Mouse (Mus musculus): Measurements from ENCODE around the gene Zkscan3. TPM values are rescaled to one million over a fixed set of nuclear protein-coding genes. Genes with fewer than 3 reads are reported as not detected.
A peak's percentile ranks its signal among the peaks of the same experiment; 100 is the strongest.
"Not testable (repeated sequence)": the region's sequence is repeated elsewhere in the genome, so short reads cannot be mapped to it uniquely, and the experiment has no call there.

Gene Zkscan3
- total and polyA plus RNA-seq, 2 experiments, result 14.5 to 33.1 TPM

GRCm38 (mm10) chr13:21402848-21403247 lies 293 bp upstream of the Zkscan3 start:
- Histone ChIP-seq H3K4me1 (ENCODE audit: control insufficient read depth, insufficient read depth, low read length) (peaks cover 7% of the 10 kb centered on the region), H3K4me3 (ENCODE audit: insufficient read depth, low read depth, low read length) (peak overlapping the region; percentile 98), H3K27me3 (ENCODE audit: control insufficient read depth, insufficient read depth, low read length) (no peaks in the 10 kb centered on the region), H3K27ac (replicated peaks; ENCODE audit: insufficient read depth, low read depth, low read length) (no peak overlapping the region), H3K9ac (ENCODE audit: low read depth, low read length) (no peak overlapping the region), H3K79me2 (ENCODE audit: control insufficient read depth, insufficient read depth, low read length) (peaks cover 4% of the 10 kb centered on the region; the same call in 1 of the 2 replicates), H3K36me3 (ENCODE audit: control insufficient read depth, insufficient read depth, low read length) (peaks cover 18% of the 10 kb centered on the region)
- TF ChIP-seq CTCF (IDR thresholded peaks at IDR 0.05; ENCODE audit: low read depth, low read length), result no peak
- TF ChIP-seq POLR2A (IDR thresholded peaks at IDR 0.05; ENCODE audit: extremely low read depth, insufficient read depth, low read length), result no peak
- 3% methylated on average over 2 of the region's 2 CpGs for WGBS
- DNase-seq (ENCODE audit: extremely low read depth, low read depth, low spot score), result no peak

- Histone ChIP-seq H3K79me2 (ENCODE audit: control insufficient read depth, insufficient read depth, low read length) (peaks cover 4% of the 10 kb centered on the region; the same call in 1 of the 2 replicates), H3K27ac (replicated peaks; ENCODE audit: insufficient read depth, low read depth, low read length) (peak overlapping the region; percentile 98), H3K4me3 (ENCODE audit: insufficient read depth, low read depth, low read length) (peak overlapping the region; percentile 98), H3K27me3 (ENCODE audit: control insufficient read depth, insufficient read depth, low read length) (no peaks in the 10 kb centered on the region), H3K4me1 (ENCODE audit: control insufficient read depth, insufficient read depth, low read length) (peaks cover 7% of the 10 kb centered on the region), H3K9ac (ENCODE audit: low read depth, low read length) (peak overlapping the region; percentile 99), H3K36me3 (ENCODE audit: control insufficient read depth, insufficient read depth, low read length) (peaks cover 23% of the 10 kb centered on the region)
- DNase-seq (ENCODE audit: extremely low read depth, low read depth, low spot score), result peak; percentile 56
- TF ChIP-seq CTCF (IDR thresholded peaks at IDR 0.05; ENCODE audit: low read depth, low read length) (no peak), POLR2A (IDR thresholded peaks at IDR 0.05; ENCODE audit: extremely low read depth, insufficient read depth, low read length) (no peak)
- WGBS, result 6% methylated on average over 12 of the region's 12 CpGs
Observed at GRCm38 (mm10) chr13:21401636-21402286, 794 bp downstream of the Zkscan3 start.

- Histone ChIP-seq H3K36me3 (ENCODE audit: control insufficient read depth, insufficient read depth, low read length) (peaks cover 24% of the 10 kb centered on the region), H3K27me3 (ENCODE audit: control insufficient read depth, insufficient read depth, low read length) (no peaks in the 10 kb centered on the region), H3K9ac (ENCODE audit: low read depth, low read length) (no peak overlapping the region), H3K4me3 (ENCODE audit: insufficient read depth, low read depth, low read length) (peak overlapping the region; percentile 35; the same call in 1 of the 2 replicates), H3K79me2 (ENCODE audit: control insufficient read depth, insufficient read depth, low read length) (peaks cover 4% of the 10 kb centered on the region; the same call in 1 of the 2 replicates), H3K27ac (replicated peaks; ENCODE audit: insufficient read depth, low read depth, low read length) (no peak overlapping the region; the same call in 1 of the 2 replicates), H3K4me1 (ENCODE audit: control insufficient read depth, insufficient read depth, low read length) (peaks cover 7% of the 10 kb centered on the region)
- peak; percentile 87 for DNase-seq (ENCODE audit: extremely low read depth, low read depth, low spot score)
- 12% methylated on average over 3 of the region's 3 CpGs for WGBS
- TF ChIP-seq POLR2A (IDR thresholded peaks at IDR 0.05; ENCODE audit: extremely low read depth, insufficient read depth, low read length) (no peak), CTCF (IDR thresholded peaks at IDR 0.05; ENCODE audit: low read depth, low read length) (no peak)
Observed at GRCm38 (mm10) chr13:21401166-21401565, 1.4 kb downstream of the Zkscan3 start.

- Histone ChIP-seq H3K36me3 (ENCODE audit: control insufficient read depth, insufficient read depth, low read length) (peaks cover 49% of the 10 kb centered on the region), H3K4me1 (ENCODE audit: control insufficient read depth, insufficient read depth, low read length) (peaks cover 8% of the 10 kb centered on the region), H3K4me3 (ENCODE audit: insufficient read depth, low read depth, low read length) (no peak overlapping the region), H3K27ac (replicated peaks; ENCODE audit: insufficient read depth, low read depth, low read length) (no peak overlapping the region), H3K27me3 (ENCODE audit: control insufficient read depth, insufficient read depth, low read length) (no peaks in the 10 kb centered on the region), H3K9ac (ENCODE audit: low read depth, low read length) (no peak overlapping the region), H3K79me2 (ENCODE audit: control insufficient read depth, insufficient read depth, low read length) (peaks cover 4% of the 10 kb centered on the region; the same call in 1 of the 2 replicates)
- 95% methylated on average over 2 of the region's 2 CpGs for WGBS
- no peak for DNase-seq (ENCODE audit: extremely low read depth, low read depth, low spot score)
- TF ChIP-seq CTCF (IDR thresholded peaks at IDR 0.05; ENCODE audit: low read depth, low read length) (no peak), POLR2A (IDR thresholded peaks at IDR 0.05; ENCODE audit: extremely low read depth, insufficient read depth, low read length) (no peak)
Observed at GRCm38 (mm10) chr13:21397486-21397885, 5.1 kb downstream of the Zkscan3 start.

- H3K79me2 ChIP-seq (ENCODE audit: control insufficient read depth, insufficient read depth, low read length); H3K4me1 ChIP-seq (ENCODE audit: control insufficient read depth, insufficient read depth, low read length); H3K9ac ChIP-seq (ENCODE audit: low read depth, low read length); H3K4me3 ChIP-seq (ENCODE audit: insufficient read depth, low read depth, low read length); H3K27ac ChIP-seq (replicated peaks; ENCODE audit: insufficient read depth, low read depth, low read length); DNase-seq (ENCODE audit: extremely low read depth, low read depth, low spot score); H3K27me3 ChIP-seq (ENCODE audit: control insufficient read depth, insufficient read depth, low read length): not testable (repeated sequence)
- peaks cover 60% of the 10 kb centered on the region for H3K36me3 ChIP-seq (ENCODE audit: control insufficient read depth, insufficient read depth, low read length)
- 97% methylated on average over 18 of the region's 18 CpGs for WGBS
Observed at GRCm38 (mm10) chr13:21396048-21396447, 6.5 kb downstream of the Zkscan3 start.

GRCm38 (mm10) chr13:21395623-21396022 lies 6.9 kb downstream of the Zkscan3 start:
- H3K4me1 ChIP-seq (ENCODE audit: control insufficient read depth, insufficient read depth, low read length), result peaks cover 6% of the 10 kb centered on the region
- no peak overlapping the region; the same call in 1 of the 2 replicates for H3K27ac ChIP-seq (replicated peaks; ENCODE audit: insufficient read depth, low read depth, low read length)
- WGBS, result 95% methylated on average over 6 of the region's 6 CpGs
- H3K27me3 ChIP-seq (ENCODE audit: control insufficient read depth, insufficient read depth, low read length), result no peaks in the 10 kb centered on the region
- DNase-seq (ENCODE audit: extremely low read depth, low read depth, low spot score), result peak; percentile 34
- no peak overlapping the region for H3K9ac ChIP-seq (ENCODE audit: low read depth, low read length)
- TF ChIP-seq CTCF (IDR thresholded peaks at IDR 0.05; ENCODE audit: low read depth, low read length) (no peak), POLR2A (IDR thresholded peaks at IDR 0.05; ENCODE audit: extremely low read depth, insufficient read depth, low read length) (no peak)
- H3K79me2 ChIP-seq (ENCODE audit: control insufficient read depth, insufficient read depth, low read length), result no peaks in the 10 kb centered on the region; the same call in 1 of the 2 replicates
- no peak overlapping the region for H3K4me3 ChIP-seq (ENCODE audit: insufficient read depth, low read depth, low read length)
- peaks cover 62% of the 10 kb centered on the region for H3K36me3 ChIP-seq (ENCODE audit: control insufficient read depth, insufficient read depth, low read length)
